Mouse (Mus musculus): ENCODE results near the gene Psg16. TPM values are rescaled to one million over a fixed set of nuclear protein-coding genes. Genes with fewer than 3 reads are reported as not detected.

The Psg16 gene
- polyA plus RNA-seq, 1 experiment from 2014 or later = 0.13 TPM

DNA sequence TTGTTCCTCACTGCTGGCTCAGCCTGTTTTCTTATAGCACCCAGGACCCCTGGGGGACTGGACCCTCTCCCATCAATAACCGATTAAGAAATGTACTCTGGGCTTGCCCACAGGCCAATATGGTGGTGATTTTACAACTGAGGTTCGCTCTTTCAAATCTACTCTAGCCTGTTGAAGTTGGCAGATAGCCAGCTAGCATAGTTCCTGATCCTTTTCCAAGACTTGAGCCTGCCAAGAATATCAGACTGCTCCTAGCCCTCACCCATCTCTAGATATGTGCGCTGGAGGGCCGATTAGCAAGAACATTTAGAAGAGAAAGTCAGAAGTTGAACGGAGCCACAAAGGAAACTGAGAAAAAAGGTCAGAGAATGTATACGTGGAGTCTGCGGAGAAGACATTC is 85.2 kb downstream of the Psg16 start:
- 73% methylated on average over 7 of the region's 7 CpGs for WGBS (ENCODE audit: insufficient replicate concordance)
- no peak overlapping the region for H3K4me2 ChIP-seq
- ATAC-seq = no peak
- no peaks in the 10 kb centered on the region; the same call in 1 of the 2 replicates for H3K9me3 ChIP-seq (replicated peaks)
- no peak overlapping the region for H3K27ac ChIP-seq
- no peaks in the 10 kb centered on the region for H3K4me1 ChIP-seq
- no peak overlapping the region for H3K9ac ChIP-seq
- no peaks in the 10 kb centered on the region for H3K36me3 ChIP-seq
- H3K27me3 ChIP-seq (replicated peaks) = no peaks in the 10 kb centered on the region
- H3K4me3 ChIP-seq = no peak overlapping the region

DNA sequence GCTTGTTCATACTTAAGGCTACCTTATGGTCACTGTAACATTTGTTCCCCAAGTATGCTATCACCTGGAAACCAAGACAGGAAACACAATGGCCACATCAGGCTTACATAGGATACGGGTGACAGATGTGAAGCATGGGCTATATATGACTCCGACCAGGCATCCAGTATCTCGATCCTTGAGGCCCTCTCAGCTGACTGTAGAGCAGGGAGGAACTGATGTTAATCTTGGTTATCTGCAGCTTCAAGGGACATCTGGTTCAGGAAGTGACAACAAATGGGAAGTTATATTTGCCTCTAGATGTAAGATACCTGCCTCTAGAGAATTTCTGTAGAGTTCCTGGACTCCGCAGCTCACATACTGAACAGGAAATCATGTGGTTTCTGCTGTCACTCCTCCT is 98.0 kb downstream of the Psg16 start:
- Histone ChIP-seq H3K9ac (no peak overlapping the region), H3K4me2 (no peak overlapping the region), H3K9me3 (replicated peaks) (no peaks in the 10 kb centered on the region), H3K27ac (no peak overlapping the region), H3K36me3 (no peaks in the 10 kb centered on the region), H3K27me3 (replicated peaks) (no peaks in the 10 kb centered on the region), H3K4me1 (no peaks in the 10 kb centered on the region), H3K4me3 (no peak overlapping the region)
- no peak for ATAC-seq
- 52% methylated on average over 4 of the region's 4 CpGs for WGBS (ENCODE audit: insufficient replicate concordance)

Other genes starting within 250 kb of the Psg16 start
- gene Prkd2, start 231.1 kb upstream of the Psg16 start, polyA plus RNA-seq (2016; fragmentation: Nextera tagmentation; extraction: Ambion mirVana) = 4.4 and 4.7 TPM in 2 replicates
- gene Dact3, start 198.7 kb upstream of the Psg16 start, polyA plus RNA-seq (2016; fragmentation: Nextera tagmentation; extraction: Ambion mirVana) = 1.5 TPM in 2 replicates
- gene Gng8, start 182.3 kb upstream of the Psg16 start, polyA plus RNA-seq (2016; fragmentation: Nextera tagmentation; extraction: Ambion mirVana) = 0.80 and 1.7 TPM in 2 replicates
- 0.86 and 1.5 TPM in 2 replicates for gene Ptgir, start 167.6 kb upstream of the Psg16 start, polyA plus RNA-seq (2016; fragmentation: Nextera tagmentation; extraction: Ambion mirVana)
- 91.2 and 94.4 TPM in 2 replicates for gene Calm3, start 149.9 kb upstream of the Psg16 start, polyA plus RNA-seq (2016; fragmentation: Nextera tagmentation; extraction: Ambion mirVana)
- 0.41 and 0.75 TPM in 2 replicates for gene Pnmal2, start 129.4 kb upstream of the Psg16 start, polyA plus RNA-seq (2016; fragmentation: Nextera tagmentation; extraction: Ambion mirVana)
- gene Pnmal1, start 114.4 kb upstream of the Psg16 start, polyA plus RNA-seq (2016; fragmentation: Nextera tagmentation; extraction: Ambion mirVana) = 0.05 and 0.08 TPM in 2 replicates
- gene Gm42372, start 91.0 kb upstream of the Psg16 start, polyA plus RNA-seq (2016; fragmentation: Nextera tagmentation; extraction: Ambion mirVana) = 0.07 TPM in 2 replicates
- gene Ccdc8, start 81.3 kb upstream of the Psg16 start, polyA plus RNA-seq (2016; fragmentation: Nextera tagmentation; extraction: Ambion mirVana) = 3.8 and 3.9 TPM in 2 replicates
- gene Ppp5c, start 46.1 kb upstream of the Psg16 start, polyA plus RNA-seq (2016; fragmentation: Nextera tagmentation; extraction: Ambion mirVana) = 70.3 and 75.2 TPM in 2 replicates
- 21.1 and 22.6 TPM in 2 replicates for gene Hif3a, start 11.6 kb upstream of the Psg16 start, polyA plus RNA-seq (2016; fragmentation: Nextera tagmentation; extraction: Ambion mirVana)
- gene Ceacam3, start 76.2 kb downstream of the Psg16 start, polyA plus RNA-seq (2016; fragmentation: Nextera tagmentation; extraction: Ambion mirVana) = not detected in 2 replicates
- gene Psg29, start 129.4 kb downstream of the Psg16 start, polyA plus RNA-seq (2016; fragmentation: Nextera tagmentation; extraction: Ambion mirVana) = not detected in 2 replicates